Mouse (Mus musculus): ENCODE results near the gene Vwa3a. TPM values are rescaled to one million over a fixed set of nuclear protein-coding genes. Genes with fewer than 3 reads are reported as not detected.
A peak's percentile ranks its signal among the peaks of the same experiment; 100 is the strongest.

The Vwa3a gene
- total and polyA plus RNA-seq, 2 experiments from 2014 or later: 1.6 to 2.4 TPM

- no peaks in the 10 kb centered on the region for H3K4me1 ChIP-seq (ENCODE audit: insufficient read depth, low read length)
- no peak overlapping the region for H3K4me3 ChIP-seq (ENCODE audit: low read length)
- ATAC-seq (peak; percentile 92), DNase-seq (ENCODE audit: low spot score) (peak; percentile 94)
- H3K36me3 ChIP-seq (ENCODE audit: insufficient read depth, low read length): no peaks in the 10 kb centered on the region
- no peaks in the 10 kb centered on the region for H3K27me3 ChIP-seq (ENCODE audit: insufficient read depth, low read length)
- no peak overlapping the region for H3K9ac ChIP-seq (replicated peaks; ENCODE audit: low read length)
- 8% methylated on average over 5 of the region's 5 CpGs for WGBS
- TF ChIP-seq CTCF (IDR thresholded peaks at IDR 0.05; ENCODE audit: low read depth): peak; percentile 93
- no peak overlapping the region for H3K27ac ChIP-seq
- H3K9me3 ChIP-seq (ENCODE audit: low read length): no peaks in the 10 kb centered on the region
- H3K4me2 ChIP-seq (ENCODE audit: low read depth, low read length): no peak overlapping the region
Observed at GRCm38 (mm10) chr7:120754671-120755070, 15.6 kb downstream of the Vwa3a start.

GRCm38 (mm10) chr7:120767369-120767768 is 28.3 kb downstream of the Vwa3a start:
- H3K9me3 ChIP-seq (ENCODE audit: low read length): no peaks in the 10 kb centered on the region
- H3K9ac ChIP-seq (replicated peaks; ENCODE audit: low read length): no peak overlapping the region
- TF ChIP-seq CTCF (IDR thresholded peaks at IDR 0.05; ENCODE audit: low read depth): no peak
- 10% methylated on average over 1 of the region's 1 CpGs for WGBS
- no peak for DNase-seq (ENCODE audit: low spot score)
- H3K4me1 ChIP-seq (ENCODE audit: insufficient read depth, low read length): no peaks in the 10 kb centered on the region
- no peak overlapping the region for H3K27ac ChIP-seq
- no peak for ATAC-seq
- no peak overlapping the region for H3K4me2 ChIP-seq (ENCODE audit: low read depth, low read length)
- H3K27me3 ChIP-seq (ENCODE audit: insufficient read depth, low read length): no peaks in the 10 kb centered on the region
- no peak overlapping the region for H3K4me3 ChIP-seq (ENCODE audit: low read length)
- H3K36me3 ChIP-seq (ENCODE audit: insufficient read depth, low read length): no peaks in the 10 kb centered on the region

- 44% methylated on average over 1 of the region's 1 CpGs for WGBS
- H3K27ac ChIP-seq: no peak overlapping the region
- no peak overlapping the region for H3K9ac ChIP-seq (replicated peaks; ENCODE audit: low read length)
- no peak overlapping the region for H3K4me3 ChIP-seq (ENCODE audit: low read length)
- H3K9me3 ChIP-seq (ENCODE audit: low read length): no peaks in the 10 kb centered on the region
- no peak for TF ChIP-seq CTCF (IDR thresholded peaks at IDR 0.05; ENCODE audit: low read depth)
- H3K27me3 ChIP-seq (ENCODE audit: insufficient read depth, low read length): no peaks in the 10 kb centered on the region
- no peaks in the 10 kb centered on the region for H3K36me3 ChIP-seq (ENCODE audit: insufficient read depth, low read length)
- ATAC-seq (no peak), DNase-seq (ENCODE audit: low spot score) (no peak)
- no peak overlapping the region for H3K4me2 ChIP-seq (ENCODE audit: low read depth, low read length)
- no peaks in the 10 kb centered on the region for H3K4me1 ChIP-seq (ENCODE audit: insufficient read depth, low read length)
Observed at GRCm38 (mm10) chr7:120771389-120771788, 32.3 kb downstream of the Vwa3a start.

GRCm38 (mm10) chr7:120778012-120778411 is 38.9 kb downstream of the Vwa3a start:
- no peak overlapping the region for H3K27ac ChIP-seq

DNA sequence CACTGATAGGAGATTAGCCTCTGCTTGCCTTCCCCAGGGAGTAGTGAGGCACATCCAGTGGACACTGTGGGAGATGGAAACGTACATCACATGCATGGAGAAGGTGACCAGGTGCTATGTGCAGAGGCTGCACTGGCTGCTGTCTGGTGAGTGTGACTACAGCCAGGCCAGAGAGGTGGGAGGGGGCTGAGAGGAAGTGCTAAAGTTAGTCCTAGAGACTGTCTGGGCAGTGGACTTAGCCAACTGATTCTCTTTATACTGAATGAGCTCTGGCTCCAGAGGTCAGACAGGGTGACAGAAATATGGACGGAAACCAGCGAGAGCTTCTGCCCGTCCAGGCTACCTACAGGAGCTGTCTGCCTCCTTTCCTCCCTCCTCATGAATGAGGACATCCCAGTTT is 56.4 kb downstream of the Vwa3a start:
- no peaks in the 10 kb centered on the region for H3K4me1 ChIP-seq (ENCODE audit: insufficient read depth, low read length)
- no peak for TF ChIP-seq CTCF (IDR thresholded peaks at IDR 0.05; ENCODE audit: low read depth)
- 74% methylated on average over 4 of the region's 4 CpGs for WGBS
- ATAC-seq (no peak), DNase-seq (ENCODE audit: low spot score) (no peak)
- no peak overlapping the region for H3K9ac ChIP-seq (replicated peaks; ENCODE audit: low read length)
- H3K9me3 ChIP-seq (ENCODE audit: low read length): no peaks in the 10 kb centered on the region
- H3K36me3 ChIP-seq (ENCODE audit: insufficient read depth, low read length): no peaks in the 10 kb centered on the region
- no peak overlapping the region for H3K4me2 ChIP-seq (ENCODE audit: low read depth, low read length)
- H3K4me3 ChIP-seq (ENCODE audit: low read length): no peak overlapping the region
- no peak overlapping the region for H3K27ac ChIP-seq
- H3K27me3 ChIP-seq (ENCODE audit: insufficient read depth, low read length): no peaks in the 10 kb centered on the region

More at GRCm38 (mm10) chr7:120778012-120778411, 38.9 kb downstream of the Vwa3a start:
- H3K27me3 ChIP-seq (ENCODE audit: insufficient read depth, low read length): no peaks in the 10 kb centered on the region
- no peaks in the 10 kb centered on the region for H3K36me3 ChIP-seq (ENCODE audit: insufficient read depth, low read length)
- no peak for TF ChIP-seq CTCF (IDR thresholded peaks at IDR 0.05; ENCODE audit: low read depth)
- DNase-seq (ENCODE audit: low spot score) (no peak), ATAC-seq (no peak)
- no peak overlapping the region for H3K9ac ChIP-seq (replicated peaks; ENCODE audit: low read length)
- WGBS: 75% methylated on average over 2 of the region's 2 CpGs
- no peak overlapping the region for H3K4me3 ChIP-seq (ENCODE audit: low read length)
- H3K4me2 ChIP-seq (ENCODE audit: low read depth, low read length): no peak overlapping the region
- H3K9me3 ChIP-seq (ENCODE audit: low read length): no peaks in the 10 kb centered on the region
- no peaks in the 10 kb centered on the region for H3K4me1 ChIP-seq (ENCODE audit: insufficient read depth, low read length)

DNA sequence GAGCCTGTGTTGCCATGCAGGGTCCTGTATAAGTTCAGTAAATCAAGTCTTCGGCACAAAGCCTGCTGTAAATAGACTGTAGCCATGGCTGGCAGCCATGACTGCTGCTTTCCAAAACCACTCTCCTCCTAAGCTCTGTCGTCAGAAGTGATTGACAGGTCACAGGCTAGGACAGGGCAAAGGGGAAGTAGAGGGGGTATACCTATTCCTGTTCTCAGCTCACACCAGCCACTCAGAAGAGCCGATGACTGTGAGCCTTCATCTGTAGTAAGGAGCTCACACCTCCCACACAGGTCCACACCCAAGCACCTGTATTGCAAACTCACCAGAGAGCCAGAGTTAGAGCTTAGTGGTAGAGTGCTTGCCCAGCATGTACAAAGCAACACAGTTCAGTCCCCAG is 57.3 kb downstream of the Vwa3a start:
- 75% methylated on average over 3 of the region's 3 CpGs for WGBS
- H3K27me3 ChIP-seq (ENCODE audit: insufficient read depth, low read length): no peaks in the 10 kb centered on the region
- ATAC-seq: no peak
- H3K27ac ChIP-seq: no peak overlapping the region
- no peak for TF ChIP-seq CTCF (IDR thresholded peaks at IDR 0.05; ENCODE audit: low read depth)
- H3K36me3 ChIP-seq (ENCODE audit: insufficient read depth, low read length): no peaks in the 10 kb centered on the region
- no peak for DNase-seq (ENCODE audit: low spot score)
- H3K9ac ChIP-seq (replicated peaks; ENCODE audit: low read length): no peak overlapping the region
- no peak overlapping the region for H3K4me2 ChIP-seq (ENCODE audit: low read depth, low read length)
- no peak overlapping the region for H3K4me3 ChIP-seq (ENCODE audit: low read length)
- H3K9me3 ChIP-seq (ENCODE audit: low read length): no peaks in the 10 kb centered on the region
- no peaks in the 10 kb centered on the region for H3K4me1 ChIP-seq (ENCODE audit: insufficient read depth, low read length)

- H3K9ac ChIP-seq (replicated peaks; ENCODE audit: low read length): no peak overlapping the region
- DNase-seq (ENCODE audit: low spot score): no peak
- TF ChIP-seq CTCF (IDR thresholded peaks at IDR 0.05; ENCODE audit: low read depth): no peak
- WGBS: 85% methylated on average over 2 of the region's 2 CpGs
- ATAC-seq: no peak
- H3K27me3 ChIP-seq (ENCODE audit: insufficient read depth, low read length): no peaks in the 10 kb centered on the region
- no peak overlapping the region for H3K27ac ChIP-seq
- H3K36me3 ChIP-seq (ENCODE audit: insufficient read depth, low read length): no peaks in the 10 kb centered on the region
- H3K4me2 ChIP-seq (ENCODE audit: low read depth, low read length): no peak overlapping the region
- H3K4me1 ChIP-seq (ENCODE audit: insufficient read depth, low read length): no peaks in the 10 kb centered on the region
- no peaks in the 10 kb centered on the region for H3K9me3 ChIP-seq (ENCODE audit: low read length)
- no peak overlapping the region for H3K4me3 ChIP-seq (ENCODE audit: low read length)
Observed at GRCm38 (mm10) chr7:120803268-120803667, 64.2 kb downstream of the Vwa3a start.

Measured in hindbrain, postnatal 0 days (tissue).